Mouse (Mus musculus) liver, embryonic 12.5 days (tissue): ENCODE results near the gene Zscan2. TPM values are rescaled to one million over a fixed set of nuclear protein-coding genes. Genes with fewer than 3 reads are reported as not detected.

Experiments used
- ATAC-seq: fragments of 200-750 bp; cut with Nextera tagmentation; 2 replicates; pipeline ENCODE4 v1.8.0; 2017; ENCODE audit warnings: moderate number of reproducible peaks, mild to moderate bottlenecking, moderate library complexity
- H3K27ac ChIP-seq: fragments of 300-500 bp; sonication (generic); 2 replicates; pipeline ENCODE4 v1.5.1; 2016; ENCODE audit warnings: mild to moderate bottlenecking
- H3K27me3 ChIP-seq: fragments of 300-500 bp; sonication (generic); replicated peaks from 2 replicates; pipeline ENCODE4 v1.6.1; 2016; ENCODE audit warnings: mild to moderate bottlenecking, moderate library complexity
- H3K36me3 ChIP-seq: fragments of 300-500 bp; sonication (generic); 2 replicates; pipeline ENCODE4 v1.6.1; 2016; ENCODE audit warnings: mild to moderate bottlenecking, moderate library complexity
- H3K4me1 ChIP-seq: fragments of 300-500 bp; sonication (generic); 2 replicates; pipeline ENCODE4 v1.6.1; 2016
- H3K4me2 ChIP-seq: fragments of 300-500 bp; sonication (generic); 2 replicates; pipeline ENCODE4 v1.6.1; 2016; ENCODE audit warnings: mild to moderate bottlenecking, moderate library complexity
- H3K4me3 ChIP-seq: fragments of 300-500 bp; sonication (generic); 2 replicates; pipeline ENCODE4 v1.5.1; 2016; ENCODE audit warnings: mild to moderate bottlenecking, moderate library complexity
- H3K9ac ChIP-seq: fragments of 300-500 bp; sonication (generic); 2 replicates; pipeline ENCODE4 v1.6.1; 2016; ENCODE audit warnings: mild to moderate bottlenecking, moderate library complexity
- H3K9me3 ChIP-seq: fragments of 300-500 bp; sonication (generic); replicated peaks from 2 replicates; pipeline ENCODE4 v1.6.1; 2016; ENCODE audit warnings: mild to moderate bottlenecking, moderate library complexity
- WGBS: fragments of 180-500 bp; shearing (Covaris S2); methylation state at CpG from one replicate; pipeline ENCODE4 v1.1.7; 2016; ENCODE audit not compliant: insufficient replicate concordance; 5-methylcytosine and 5-hydroxymethylcytosine counted together
- polyA plus RNA-seq: library from polyadenylated mRNA; unstranded; fragments of >200 nt; fragmentation: Nextera tagmentation; extraction: Ambion mirVana; gene quantifications from 2 replicates; pipeline ENCODE4 v1.2.1, GENCODE M21; 2016

The Zscan2 gene
- polyA plus RNA-seq, 1 experiment from 2014 or later = 0.58 TPM

GRCm38 (mm10) chr7:80893086-80893752 is 32.5 kb downstream of the Zscan2 start:
- WGBS = 84% methylated on average over 15 of the region's 15 CpGs
- Histone ChIP-seq H3K36me3 (peaks cover 88% of the 10 kb centered on the region), H3K9ac (no peak overlapping the region), H3K27me3 (no peaks in the 10 kb centered on the region), H3K4me1 (peaks cover 26% of the 10 kb centered on the region), H3K4me3 (no peak overlapping the region), H3K4me2 (no peak overlapping the region), H3K27ac (no peak overlapping the region), H3K9me3 (no peaks in the 10 kb centered on the region)
- ATAC-seq = 0 out of 2 replicates have a peak, but pooled peaks have one; percentile 10

- H3K9ac ChIP-seq = no peak overlapping the region
- WGBS = 85% methylated on average over 6 of the region's 6 CpGs
- H3K27ac ChIP-seq = no peak overlapping the region
- H3K4me3 ChIP-seq = no peak overlapping the region
- no peak overlapping the region for H3K4me2 ChIP-seq
- no peak for ATAC-seq
- no peaks in the 10 kb centered on the region for H3K9me3 ChIP-seq
- peaks cover 26% of the 10 kb centered on the region for H3K4me1 ChIP-seq
- H3K36me3 ChIP-seq = peaks cover 88% of the 10 kb centered on the region
- H3K27me3 ChIP-seq = no peaks in the 10 kb centered on the region
These were observed 33.0 kb downstream of the Zscan2 start for GRCm38 (mm10) chr7:80893753-80894129.

- no peak overlapping the region for H3K27ac ChIP-seq
- ATAC-seq = no peak
- peaks cover 92% of the 10 kb centered on the region for H3K36me3 ChIP-seq
- no peaks in the 10 kb centered on the region for H3K9me3 ChIP-seq
- no peak overlapping the region for H3K4me3 ChIP-seq
- WGBS = 82% methylated on average over 7 of the region's 7 CpGs
- no peaks in the 10 kb centered on the region for H3K27me3 ChIP-seq
- H3K9ac ChIP-seq = no peak overlapping the region
- no peak overlapping the region for H3K4me2 ChIP-seq
- peaks cover 23% of the 10 kb centered on the region for H3K4me1 ChIP-seq
These were observed 33.5 kb downstream of the Zscan2 start for GRCm38 (mm10) chr7:80894196-80894595.

GRCm38 (mm10) chr7:80894815-80895519 is 34.2 kb downstream of the Zscan2 start:
- Histone ChIP-seq H3K27ac (no peak overlapping the region), H3K27me3 (no peaks in the 10 kb centered on the region), H3K9me3 (no peaks in the 10 kb centered on the region), H3K36me3 (peaks cover 91% of the 10 kb centered on the region), H3K4me2 (no peak overlapping the region), H3K4me1 (peaks cover 23% of the 10 kb centered on the region), H3K9ac (no peak overlapping the region), H3K4me3 (no peak overlapping the region)
- 87% methylated on average over 14 of the region's 14 CpGs for WGBS
- no peak for ATAC-seq

- Histone ChIP-seq H3K4me3 (no peak overlapping the region), H3K27ac (no peak overlapping the region), H3K9me3 (no peaks in the 10 kb centered on the region), H3K27me3 (no peaks in the 10 kb centered on the region), H3K36me3 (peaks cover 71% of the 10 kb centered on the region), H3K4me2 (no peak overlapping the region), H3K4me1 (peaks cover 38% of the 10 kb centered on the region), H3K9ac (no peak overlapping the region)
- no peak for ATAC-seq
- WGBS = 77% methylated on average over 7 of the region's 7 CpGs
These were observed 36.4 kb downstream of the Zscan2 start for GRCm38 (mm10) chr7:80897134-80897533.

GRCm38 (mm10) chr7:80897721-80898120 is 37.0 kb downstream of the Zscan2 start:
- no peaks in the 10 kb centered on the region for H3K9me3 ChIP-seq
- peaks cover 41% of the 10 kb centered on the region for H3K4me1 ChIP-seq
- H3K4me3 ChIP-seq = no peak overlapping the region
- 81% methylated on average over 4 of the region's 4 CpGs for WGBS
- no peak for ATAC-seq
- no peak overlapping the region for H3K27ac ChIP-seq
- H3K4me2 ChIP-seq = no peak overlapping the region
- H3K36me3 ChIP-seq = peaks cover 65% of the 10 kb centered on the region
- H3K27me3 ChIP-seq = no peaks in the 10 kb centered on the region
- H3K9ac ChIP-seq = no peak overlapping the region

- Histone ChIP-seq H3K9ac (peak within 1 kb of the TSS; percentile 72), H3K27ac (peak within 1 kb of the TSS; percentile 87), H3K4me3 (peak within 1 kb of the TSS; percentile 78), H3K9me3 (no peaks in the 10 kb centered on the region), H3K4me2 (peak within 1 kb of the TSS; percentile 81), H3K27me3 (0 out of 2 replicates have a peak, but pooled peaks cover 5% of the 10 kb centered on the region), H3K4me1 (peaks cover 55% of the 10 kb centered on the region), H3K36me3 (peaks cover 40% of the 10 kb centered on the region)
- ATAC-seq = peak; percentile 95
- under 1% methylated on average over 36 of the region's 36 CpGs for WGBS
These were observed 40.3 kb downstream of the Zscan2 start, which contains the start of gene Wdr73 for GRCm38 (mm10) chr7:80900944-80901501. TSS of gene Wdr73 (minus strand) at chr7:80901269.

GRCm38 (mm10) chr7:80901541-80902274 is 41.0 kb downstream of the Zscan2 start:
- Histone ChIP-seq H3K4me1 (peaks cover 55% of the 10 kb centered on the region), H3K27me3 (0 out of 2 replicates have a peak, but pooled peaks cover 5% of the 10 kb centered on the region), H3K36me3 (peaks cover 33% of the 10 kb centered on the region), H3K9ac (peak overlapping the region; percentile 72), H3K27ac (peak overlapping the region; percentile 87), H3K9me3 (no peaks in the 10 kb centered on the region), H3K4me3 (peak overlapping the region; percentile 78), H3K4me2 (peak overlapping the region; percentile 81)
- ATAC-seq = no peak
- WGBS = 32% methylated on average over 15 of the region's 15 CpGs

GRCm38 (mm10) chr7:80903625-80904422 is 43.1 kb downstream of the Zscan2 start:
- Histone ChIP-seq H3K27me3 (0 out of 2 replicates have a peak, but pooled peaks cover 5% of the 10 kb centered on the region), H3K4me3 (peak overlapping the region; percentile 53; the same call in 1 of the 2 replicates)

GRCm38 (mm10) chr7:80904921-80905515 is 44.3 kb downstream of the Zscan2 start, which contains the start of gene Nmb:
TSS of gene Nmb (minus strand) at chr7:80905076.
- Histone ChIP-seq H3K4me1 (peaks cover 37% of the 10 kb centered on the region), H3K4me3 (peak within 1 kb of the TSS; percentile 53), H3K9ac (peak within 1 kb of the TSS; percentile 65), H3K9me3 (no peaks in the 10 kb centered on the region), H3K27me3 (0 out of 2 replicates have a peak, but pooled peaks cover 5% of the 10 kb centered on the region), H3K27ac (peak within 1 kb of the TSS; percentile 23; the same call in 1 of the 2 replicates), H3K36me3 (peaks cover 24% of the 10 kb centered on the region), H3K4me2 (peak within 1 kb of the TSS; percentile 88)
- 3% methylated on average over 19 of the region's 19 CpGs for WGBS
- ATAC-seq = 0 out of 2 replicates have a peak, but pooled peaks have one; percentile 30

More at GRCm38 (mm10) chr7:80903625-80904422, 43.1 kb downstream of the Zscan2 start:
- peaks cover 22% of the 10 kb centered on the region for H3K36me3 ChIP-seq
- WGBS = 79% methylated on average over 11 of the region's 11 CpGs
- H3K9me3 ChIP-seq = no peaks in the 10 kb centered on the region
- 0 out of 2 replicates have a peak overlapping the region, but pooled peaks have one; percentile 65 for H3K9ac ChIP-seq
- H3K4me1 ChIP-seq = peaks cover 44% of the 10 kb centered on the region
- H3K27ac ChIP-seq = no peak overlapping the region
- ATAC-seq = no peak
- H3K4me2 ChIP-seq = peak overlapping the region; percentile 88
